Mouse (Mus musculus): ENCODE data around the gene Rarres1.

The Rarres1 gene

GRCm38 (mm10) chr3:67450601-67451210 is 64.6 kb downstream of the Rarres1 start:
- in situ Hi-C loops (cut with MboI; ENCODE audit: low pct_unique_long_range_greater_than_20kb in 1 of 2, low sequenced_read_pairs in 2 of 2, unreplicated experiment in 1 of 2) = no loop called here

DNA sequence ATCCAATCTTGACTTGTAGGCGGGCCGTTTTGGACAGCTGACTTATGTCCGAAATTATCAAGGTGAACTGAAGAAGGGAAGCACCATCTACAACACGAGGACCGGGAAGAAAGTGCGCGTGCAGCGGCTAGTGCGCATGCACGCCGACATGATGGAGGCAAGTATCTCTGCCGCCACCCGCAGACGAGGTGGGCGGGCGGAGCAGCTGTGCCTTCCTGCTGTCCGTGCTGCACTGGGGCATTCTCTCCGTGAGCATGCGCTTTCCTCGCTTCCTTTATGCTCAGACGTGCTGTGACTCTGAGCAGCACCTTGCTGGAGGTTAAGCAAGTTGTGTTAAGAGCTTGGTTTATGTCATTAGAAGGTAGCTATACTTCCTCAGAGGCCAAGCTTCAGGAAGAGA is 65.7 kb downstream of the Rarres1 start:
- in situ Hi-C loops (cut with MboI; ENCODE audit: low pct_unique_long_range_greater_than_20kb in 1 of 2, low sequenced_read_pairs in 2 of 2, unreplicated experiment in 1 of 2) = no loop called here

GRCm38 (mm10) chr3:67447143-67447542 is 68.2 kb downstream of the Rarres1 start:
- in situ Hi-C loops (cut with MboI; ENCODE audit: low pct_unique_long_range_greater_than_20kb in 1 of 2, low sequenced_read_pairs in 2 of 2, unreplicated experiment in 1 of 2) = no loop called here

DNA sequence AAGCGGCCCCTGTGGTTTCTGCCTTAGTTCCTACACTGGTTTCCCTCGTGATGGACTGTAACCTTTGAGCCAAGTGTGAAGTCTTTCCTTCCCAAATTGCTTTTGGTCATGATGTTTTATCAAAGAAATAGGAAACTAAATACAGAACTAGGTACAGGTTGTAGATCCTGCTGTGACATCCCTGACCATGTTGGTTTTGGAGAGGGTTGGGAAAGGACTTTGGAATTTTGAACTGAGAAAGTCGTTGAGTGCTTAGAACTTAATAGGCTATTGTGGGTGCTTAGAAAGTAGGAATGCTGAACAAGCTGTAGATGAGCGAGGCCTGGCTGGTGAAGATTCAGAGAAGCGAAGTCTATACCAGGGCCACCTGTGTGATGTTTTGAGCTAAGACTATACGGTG is 81.3 kb downstream of the Rarres1 start:
- in situ Hi-C loops (cut with MboI; ENCODE audit: low pct_unique_long_range_greater_than_20kb in 1 of 2, low sequenced_read_pairs in 2 of 2, unreplicated experiment in 1 of 2) = no loop called here

DNA sequence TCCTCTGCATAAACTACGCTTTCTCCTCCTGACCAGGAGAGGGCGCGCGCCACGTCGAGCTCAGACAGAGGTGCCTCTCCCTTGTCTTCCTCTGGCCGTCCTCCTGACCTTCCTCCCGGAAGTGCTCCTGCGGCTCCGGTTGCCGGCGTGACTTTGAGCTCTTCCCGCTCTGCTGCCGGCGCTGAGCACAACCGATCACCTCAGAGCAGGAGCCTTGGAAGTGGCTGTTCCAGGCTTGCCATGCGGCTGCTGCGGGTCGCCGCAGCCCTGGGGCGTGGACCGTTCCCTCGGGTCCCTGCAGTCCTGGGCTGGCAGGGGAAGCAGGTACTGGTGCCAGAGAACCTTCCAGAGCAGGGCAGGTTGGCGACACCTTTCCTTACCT is 85.3 kb downstream of the Rarres1 start, which contains the start of gene Gfm1:
Gene Gfm1, plus strand, starts transcription at position 98 of the 382 bp plus-strand sequence.
- in situ Hi-C loops (cut with MboI; ENCODE audit: low pct_unique_long_range_greater_than_20kb in 1 of 2, low sequenced_read_pairs in 2 of 2, unreplicated experiment in 1 of 2) = no loop called here

DNA sequence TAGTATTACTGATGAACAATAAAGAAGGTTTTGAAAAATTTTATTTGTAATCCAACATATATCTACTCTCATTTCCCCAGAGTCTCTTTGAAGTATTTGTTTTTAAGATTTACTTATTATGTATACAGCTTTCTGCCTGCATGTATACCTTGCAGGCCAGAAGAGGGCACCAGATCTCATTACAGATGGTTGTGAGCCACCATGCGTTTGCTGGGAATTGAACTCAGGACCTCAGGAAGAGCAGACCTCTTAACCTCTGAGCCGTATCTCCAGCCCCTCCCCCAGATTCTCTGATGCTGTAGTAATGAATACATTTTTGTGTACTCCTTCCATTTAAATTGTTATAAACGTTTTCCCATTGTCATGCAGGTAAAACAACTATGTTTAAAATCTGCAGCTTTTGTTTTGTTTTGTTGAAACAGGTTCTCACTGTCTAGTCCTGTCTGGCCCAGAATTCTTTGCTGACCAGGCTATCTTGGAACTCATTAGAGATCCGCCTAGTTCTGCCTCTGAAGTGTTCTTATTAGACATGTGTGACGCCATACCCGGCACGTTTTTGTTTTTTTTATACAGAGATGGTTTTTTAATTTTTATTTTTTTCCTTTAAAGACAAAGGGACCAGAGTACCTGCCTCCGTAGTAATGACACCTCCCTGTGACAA is 85.9 kb downstream of the Rarres1 start:
- in situ Hi-C loops (cut with MboI; ENCODE audit: low pct_unique_long_range_greater_than_20kb in 1 of 2, low sequenced_read_pairs in 2 of 2, unreplicated experiment in 1 of 2) = no loop called here

All from mouse embryonic stem cell (cell line).